Mouse (Mus musculus): Measurements from ENCODE around the gene Cntn2. TPM values are rescaled to one million over a fixed set of nuclear protein-coding genes. Genes with fewer than 3 reads are reported as not detected.

The Cntn2 gene
- polyA plus RNA-seq, 1 experiment from 2014 or later, result 0.03 TPM

- WGBS (ENCODE audit: insufficient replicate concordance), result 72% methylated on average over 13 of the region's 13 CpGs
- Histone ChIP-seq H3K27me3 (peaks cover 24% of the 10 kb centered on the region), H3K27ac (replicated peaks) (no peak overlapping the region), H3K4me1 (replicated peaks) (no peaks in the 10 kb centered on the region), H3K36me3 (replicated peaks) (no peaks in the 10 kb centered on the region), H3K4me2 (no peak overlapping the region), H3K4me3 (replicated peaks) (no peak overlapping the region), H3K9me3 (replicated peaks) (no peaks in the 10 kb centered on the region), H3K9ac (no peak overlapping the region)
- no peak for ATAC-seq (ENCODE audit: insufficient read depth)
Measured at GRCm38 (mm10) chr1:132528071-132528470, 15.0 kb downstream of the Cntn2 start.

GRCm38 (mm10) chr1:132525832-132526231 is 17.2 kb downstream of the Cntn2 start:
- Histone ChIP-seq H3K27ac (replicated peaks) (no peak overlapping the region), H3K27me3 (peaks cover 10% of the 10 kb centered on the region), H3K9me3 (replicated peaks) (no peaks in the 10 kb centered on the region), H3K4me3 (replicated peaks) (no peak overlapping the region), H3K4me2 (no peak overlapping the region), H3K4me1 (replicated peaks) (no peaks in the 10 kb centered on the region), H3K36me3 (replicated peaks) (no peaks in the 10 kb centered on the region), H3K9ac (no peak overlapping the region)
- ATAC-seq (ENCODE audit: insufficient read depth), result no peak
- WGBS (ENCODE audit: insufficient replicate concordance), result 6% methylated on average over 10 of the region's 10 CpGs

- H3K27ac ChIP-seq (replicated peaks), result no peak overlapping the region
- H3K4me1 ChIP-seq (replicated peaks), result peaks cover 7% of the 10 kb centered on the region
- H3K9me3 ChIP-seq (replicated peaks), result no peaks in the 10 kb centered on the region
- 11% methylated on average over 4 of the region's 4 CpGs for WGBS (ENCODE audit: insufficient replicate concordance)
- no peak overlapping the region for H3K4me2 ChIP-seq
- H3K4me3 ChIP-seq (replicated peaks), result no peak overlapping the region
- no peak overlapping the region for H3K9ac ChIP-seq
- ATAC-seq (ENCODE audit: insufficient read depth), result no peak
- peaks cover 10% of the 10 kb centered on the region for H3K27me3 ChIP-seq
- no peaks in the 10 kb centered on the region for H3K36me3 ChIP-seq (replicated peaks)
Measured at GRCm38 (mm10) chr1:132523920-132524319, 19.1 kb downstream of the Cntn2 start.

GRCm38 (mm10) chr1:132523048-132523447 is 20.0 kb downstream of the Cntn2 start:
- H3K4me3 ChIP-seq (replicated peaks), result no peak overlapping the region
- ATAC-seq (ENCODE audit: insufficient read depth), result no peak
- H3K9ac ChIP-seq, result no peak overlapping the region
- H3K27me3 ChIP-seq, result peaks cover 10% of the 10 kb centered on the region
- 67% methylated on average over 8 of the region's 8 CpGs for WGBS (ENCODE audit: insufficient replicate concordance)
- H3K9me3 ChIP-seq (replicated peaks), result no peaks in the 10 kb centered on the region
- H3K36me3 ChIP-seq (replicated peaks), result no peaks in the 10 kb centered on the region
- no peak overlapping the region for H3K27ac ChIP-seq (replicated peaks)
- H3K4me1 ChIP-seq (replicated peaks), result peaks cover 7% of the 10 kb centered on the region
- H3K4me2 ChIP-seq, result no peak overlapping the region

GRCm38 (mm10) chr1:132520764-132521163 is 22.3 kb downstream of the Cntn2 start:
- no peak overlapping the region for H3K4me2 ChIP-seq
- no peak overlapping the region for H3K9ac ChIP-seq
- peak; percentile 43; the same call in 1 of the 2 replicates for ATAC-seq (ENCODE audit: insufficient read depth)
- no peak overlapping the region for H3K4me3 ChIP-seq (replicated peaks)
- H3K27ac ChIP-seq (replicated peaks), result no peak overlapping the region
- peaks cover 12% of the 10 kb centered on the region for H3K27me3 ChIP-seq
- no peaks in the 10 kb centered on the region for H3K36me3 ChIP-seq (replicated peaks)
- 11% methylated on average over 6 of the region's 6 CpGs for WGBS (ENCODE audit: insufficient replicate concordance)
- H3K9me3 ChIP-seq (replicated peaks), result no peaks in the 10 kb centered on the region
- peaks cover 7% of the 10 kb centered on the region for H3K4me1 ChIP-seq (replicated peaks)

- no peak overlapping the region for H3K9ac ChIP-seq
- peaks cover 2% of the 10 kb centered on the region; the same call in 1 of the 2 replicates for H3K27me3 ChIP-seq
- no peaks in the 10 kb centered on the region for H3K9me3 ChIP-seq (replicated peaks)
- ATAC-seq (ENCODE audit: insufficient read depth), result no peak
- H3K4me2 ChIP-seq, result no peak overlapping the region
- no peak overlapping the region for H3K27ac ChIP-seq (replicated peaks)
- WGBS (ENCODE audit: insufficient replicate concordance), result 72% methylated on average over 11 of the region's 11 CpGs
- no peaks in the 10 kb centered on the region for H3K36me3 ChIP-seq (replicated peaks)
- H3K4me3 ChIP-seq (replicated peaks), result no peak overlapping the region
- peaks cover 7% of the 10 kb centered on the region for H3K4me1 ChIP-seq (replicated peaks)
Measured at GRCm38 (mm10) chr1:132519734-132520133, 23.3 kb downstream of the Cntn2 start.

- Histone ChIP-seq H3K4me3 (replicated peaks) (no peak overlapping the region), H3K27me3 (peaks cover 2% of the 10 kb centered on the region; the same call in 1 of the 2 replicates), H3K9me3 (replicated peaks) (no peaks in the 10 kb centered on the region), H3K27ac (replicated peaks) (no peak overlapping the region), H3K36me3 (replicated peaks) (no peaks in the 10 kb centered on the region), H3K4me2 (no peak overlapping the region), H3K9ac (no peak overlapping the region), H3K4me1 (replicated peaks) (peaks cover 7% of the 10 kb centered on the region)
- ATAC-seq (ENCODE audit: insufficient read depth), result no peak
- 71% methylated on average over 18 of the region's 18 CpGs for WGBS (ENCODE audit: insufficient replicate concordance)
Measured at GRCm38 (mm10) chr1:132518621-132519020, 24.4 kb downstream of the Cntn2 start.

GRCm38 (mm10) chr1:132516776-132517175 is 26.3 kb downstream of the Cntn2 start:
- Histone ChIP-seq H3K36me3 (replicated peaks) (no peaks in the 10 kb centered on the region), H3K27ac (replicated peaks) (no peak overlapping the region), H3K4me1 (replicated peaks) (peaks cover 7% of the 10 kb centered on the region), H3K9me3 (replicated peaks) (no peaks in the 10 kb centered on the region), H3K4me3 (replicated peaks) (no peak overlapping the region), H3K4me2 (no peak overlapping the region), H3K27me3 (peaks cover 2% of the 10 kb centered on the region; the same call in 1 of the 2 replicates), H3K9ac (no peak overlapping the region)
- no peak for ATAC-seq (ENCODE audit: insufficient read depth)
- 76% methylated on average over 11 of the region's 11 CpGs for WGBS (ENCODE audit: insufficient replicate concordance)

GRCm38 (mm10) chr1:132515339-132515738 is 27.7 kb downstream of the Cntn2 start:
- no peaks in the 10 kb centered on the region for H3K9me3 ChIP-seq (replicated peaks)
- no peak overlapping the region for H3K9ac ChIP-seq
- peaks cover 2% of the 10 kb centered on the region; the same call in 1 of the 2 replicates for H3K27me3 ChIP-seq
- H3K4me3 ChIP-seq (replicated peaks), result no peak overlapping the region
- H3K27ac ChIP-seq (replicated peaks), result no peak overlapping the region
- no peak overlapping the region for H3K4me2 ChIP-seq
- no peak for ATAC-seq (ENCODE audit: insufficient read depth)
- H3K4me1 ChIP-seq (replicated peaks), result peaks cover 4% of the 10 kb centered on the region
- H3K36me3 ChIP-seq (replicated peaks), result no peaks in the 10 kb centered on the region
- 75% methylated on average over 12 of the region's 12 CpGs for WGBS (ENCODE audit: insufficient replicate concordance)

GRCm38 (mm10) chr1:132512106-132512505 is 30.9 kb downstream of the Cntn2 start:
- no peaks in the 10 kb centered on the region for H3K4me1 ChIP-seq (replicated peaks)
- peaks cover 2% of the 10 kb centered on the region; the same call in 1 of the 2 replicates for H3K27me3 ChIP-seq
- no peak overlapping the region for H3K4me3 ChIP-seq (replicated peaks)
- no peak overlapping the region for H3K9ac ChIP-seq
- 65% methylated on average over 8 of the region's 8 CpGs for WGBS (ENCODE audit: insufficient replicate concordance)
- no peak for ATAC-seq (ENCODE audit: insufficient read depth)
- H3K36me3 ChIP-seq (replicated peaks), result peaks cover 12% of the 10 kb centered on the region
- H3K27ac ChIP-seq (replicated peaks), result no peak overlapping the region
- H3K9me3 ChIP-seq (replicated peaks), result no peaks in the 10 kb centered on the region
- H3K4me2 ChIP-seq, result no peak overlapping the region

- 47% methylated on average over 8 of the region's 8 CpGs for WGBS (ENCODE audit: insufficient replicate concordance)
- Histone ChIP-seq H3K27me3 (peaks cover 2% of the 10 kb centered on the region; the same call in 1 of the 2 replicates), H3K4me1 (replicated peaks) (no peaks in the 10 kb centered on the region), H3K9ac (no peak overlapping the region), H3K36me3 (replicated peaks) (peaks cover 18% of the 10 kb centered on the region), H3K9me3 (replicated peaks) (no peaks in the 10 kb centered on the region), H3K27ac (replicated peaks) (no peak overlapping the region), H3K4me2 (no peak overlapping the region), H3K4me3 (replicated peaks) (no peak overlapping the region)
- ATAC-seq (ENCODE audit: insufficient read depth), result no peak
Measured at GRCm38 (mm10) chr1:132511521-132511920, 31.5 kb downstream of the Cntn2 start.

GRCm38 (mm10) chr1:132509771-132510170 is 33.3 kb downstream of the Cntn2 start:
- Histone ChIP-seq H3K36me3 (replicated peaks) (peaks cover 34% of the 10 kb centered on the region), H3K27ac (replicated peaks) (no peak overlapping the region), H3K9ac (no peak overlapping the region), H3K4me1 (replicated peaks) (no peaks in the 10 kb centered on the region), H3K4me3 (replicated peaks) (no peak overlapping the region), H3K9me3 (replicated peaks) (no peaks in the 10 kb centered on the region), H3K27me3 (no peaks in the 10 kb centered on the region), H3K4me2 (no peak overlapping the region)
- no peak for ATAC-seq (ENCODE audit: insufficient read depth)
- 77% methylated on average over 5 of the region's 5 CpGs for WGBS (ENCODE audit: insufficient replicate concordance)

Data from liver, embryonic 15.5 days (tissue).